Mouse (Mus musculus) lung, postnatal 4 days (tissue): ENCODE measurements around the gene Cox15.

Source experiments
- DNase-seq, 2 experiments: peaks; one replicate each; pipeline ENCODE4 v3.0.0; 2021

Gene Cox15

GRCm38 (mm10) chr19:43752489-43753225, at the start of gene Cox15, which contains the start of gene Cutc:
Cox15 (minus strand) TSS chr19:43753000.
Cutc (plus strand) TSS chr19:43752996.
- peak; percentile 98 for DNase-seq

GRCm38 (mm10) chr19:43801427-43802051, 48.7 kb upstream of the Cox15 start:
- DNase-seq: no peak

GRCm38 (mm10) chr19:43797216-43797615, 44.4 kb upstream of the Cox15 start:
- DNase-seq: no peak

GRCm38 (mm10) chr19:43795511-43795910, 42.7 kb upstream of the Cox15 start:
- no peak for DNase-seq

GRCm38 (mm10) chr19:43793951-43794350, 41.2 kb upstream of the Cox15 start:
- no peak for DNase-seq

GRCm38 (mm10) chr19:43792537-43792936, 39.7 kb upstream of the Cox15 start:
- DNase-seq: no peak

- DNase-seq: no peak
Measured at GRCm38 (mm10) chr19:43789817-43790216, 37.0 kb upstream of the Cox15 start.

GRCm38 (mm10) chr19:43786249-43787026, 33.6 kb upstream of the Cox15 start:
- DNase-seq: no peak

- DNase-seq: no peak
Measured at GRCm38 (mm10) chr19:43784761-43785160, 32.0 kb upstream of the Cox15 start.

GRCm38 (mm10) chr19:43781980-43782379, 29.2 kb upstream of the Cox15 start, which contains the start of gene Abcc2:
Abcc2 (plus strand) TSS chr19:43782192.
- no peak for DNase-seq

- DNase-seq: no peak
Measured at GRCm38 (mm10) chr19:43780391-43780790, 27.6 kb upstream of the Cox15 start.

GRCm38 (mm10) chr19:43777308-43777707, 24.5 kb upstream of the Cox15 start:
- no peak for DNase-seq

GRCm38 (mm10) chr19:43776561-43776960, 23.8 kb upstream of the Cox15 start:
- DNase-seq: no peak

- no peak for DNase-seq
Measured at GRCm38 (mm10) chr19:43775433-43775832, 22.6 kb upstream of the Cox15 start.

- DNase-seq: no peak
Measured at GRCm38 (mm10) chr19:43772311-43772710, 19.5 kb upstream of the Cox15 start.

- no peak for DNase-seq
Measured at GRCm38 (mm10) chr19:43771499-43771969, 18.7 kb upstream of the Cox15 start.

- no peak for DNase-seq
Measured at GRCm38 (mm10) chr19:43770584-43770983, 17.8 kb upstream of the Cox15 start.

GRCm38 (mm10) chr19:43769366-43769960, 16.7 kb upstream of the Cox15 start:
- DNase-seq: no peak

- DNase-seq: no peak
Measured at GRCm38 (mm10) chr19:43767549-43768322, 14.9 kb upstream of the Cox15 start.

GRCm38 (mm10) chr19:43766451-43766850, 13.7 kb upstream of the Cox15 start:
- DNase-seq: no peak

GRCm38 (mm10) chr19:43762410-43762809, 9.6 kb upstream of the Cox15 start:
- DNase-seq: no peak
